Mouse (Mus musculus): ENCODE measurements around the gene Slc4a1.

GRCm38 (mm10) chr11:102349189-102349954 is 16.6 kb downstream of the Slc4a1 start:
- no peak for TF ChIP-seq CTCF (IDR thresholded peaks at IDR 0.05; ENCODE audit: borderline replicate concordance, extremely low read depth, insufficient read depth, insufficient read length)
- TF ChIP-seq POLR2A (IDR thresholded peaks at IDR 0.05; ENCODE audit: borderline replicate concordance, extremely low read depth, insufficient read depth, insufficient read length, poor library complexity, severe bottlenecking): no peak

Data from brain, embryonic 14.5 days (tissue).